Mouse (Mus musculus) right cerebral cortex, postnatal 25 days (tissue): Measurements from ENCODE around the gene Trem1.

ENCODE experiments used
- DNase-seq: peaks from one replicate; pipeline ENCODE4 v3.0.0; 2022

Gene Trem1

GRCm38 (mm10) chr17:48269833-48270232, 37.3 kb downstream of the Trem1 start:
- no peak for DNase-seq

DNA sequence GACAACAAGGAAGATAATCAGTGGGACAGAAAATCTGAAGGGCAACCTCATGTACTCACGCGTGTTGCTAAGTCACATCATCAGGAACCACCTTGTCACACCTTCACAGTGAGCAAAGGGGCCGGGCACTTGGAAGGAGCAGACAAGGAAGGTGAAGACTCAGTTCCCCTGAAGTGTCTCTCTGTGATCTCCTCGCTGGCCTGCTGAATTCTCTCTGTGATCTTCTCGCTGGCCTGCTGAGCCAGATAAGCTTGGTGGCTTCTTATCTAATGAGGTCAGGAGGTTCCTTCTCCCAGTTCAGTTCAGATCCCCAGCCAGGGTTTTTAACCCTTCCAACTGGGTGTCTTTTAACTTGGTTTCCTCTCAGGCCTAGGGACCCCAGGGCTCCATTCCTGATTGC, 39.6 kb downstream of the Trem1 start:
- DNase-seq = no peak

- no peak for DNase-seq
Observed at GRCm38 (mm10) chr17:48272598-48272997, 40.0 kb downstream of the Trem1 start.

DNA sequence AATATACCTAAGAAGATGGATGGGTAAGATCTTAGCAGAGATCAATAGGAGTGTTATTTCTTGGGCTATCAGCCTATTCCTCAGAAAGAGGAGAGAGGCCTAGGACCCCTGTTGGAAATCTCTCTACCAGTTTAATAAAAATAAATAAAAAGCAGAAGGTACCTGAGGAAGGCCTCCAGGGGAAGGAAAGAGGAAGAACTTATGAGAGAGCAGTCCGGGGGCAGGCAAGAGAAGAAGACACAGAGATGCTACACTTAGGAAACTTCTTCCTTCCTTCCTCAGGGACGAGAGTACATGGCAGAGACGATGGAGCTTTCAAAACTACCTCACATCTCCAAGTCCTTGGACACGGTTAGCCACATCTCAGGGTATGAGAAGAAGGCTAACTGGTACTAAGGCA, 41.5 kb downstream of the Trem1 start:
- no peak for DNase-seq

- peak; percentile 67 for DNase-seq
Observed at GRCm38 (mm10) chr17:48274885-48275284, 42.3 kb downstream of the Trem1 start.

DNA sequence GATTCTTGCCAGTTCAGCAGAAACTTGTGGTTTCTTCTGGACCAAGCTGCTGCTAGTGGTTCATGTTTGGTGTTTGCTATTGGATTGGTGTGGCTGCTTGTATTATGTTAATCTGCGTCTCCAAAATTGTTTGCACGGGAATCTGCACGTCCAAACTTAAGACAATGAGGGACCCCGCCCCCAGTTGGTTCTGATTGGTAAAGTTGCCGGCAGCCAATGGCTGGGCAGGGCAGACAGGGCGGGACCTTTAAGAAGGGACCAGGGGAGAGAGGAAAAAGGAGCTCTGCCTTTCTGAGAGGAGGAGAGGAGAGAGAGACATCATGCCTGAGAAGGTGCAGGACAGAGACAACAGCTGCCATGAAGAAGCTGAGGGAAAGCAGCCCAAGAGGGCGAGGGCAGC, 43.2 kb downstream of the Trem1 start:
- DNase-seq = no peak

DNA sequence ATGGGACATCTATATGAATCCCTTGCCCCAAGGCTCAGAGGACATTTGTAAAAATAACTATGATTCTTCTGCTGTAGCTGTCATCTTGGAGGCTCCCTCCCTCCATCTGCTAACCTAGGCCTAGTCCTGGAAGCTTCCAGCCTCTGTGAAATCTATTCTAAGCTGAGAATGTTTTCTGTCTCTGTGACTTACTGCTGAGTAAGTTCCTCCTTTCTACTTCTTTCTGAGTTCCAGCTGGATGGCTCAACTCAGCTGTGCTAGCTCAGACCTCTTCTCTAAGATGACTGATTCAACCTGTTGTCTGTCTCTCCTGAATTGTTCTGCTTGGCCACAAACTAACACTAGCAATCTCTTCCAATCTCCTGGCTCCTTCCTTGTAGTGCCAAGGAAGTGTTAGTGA, 45.8 kb downstream of the Trem1 start:
- no peak for DNase-seq

GRCm38 (mm10) chr17:48279002-48279401, 46.4 kb downstream of the Trem1 start:
- no peak for DNase-seq

DNA sequence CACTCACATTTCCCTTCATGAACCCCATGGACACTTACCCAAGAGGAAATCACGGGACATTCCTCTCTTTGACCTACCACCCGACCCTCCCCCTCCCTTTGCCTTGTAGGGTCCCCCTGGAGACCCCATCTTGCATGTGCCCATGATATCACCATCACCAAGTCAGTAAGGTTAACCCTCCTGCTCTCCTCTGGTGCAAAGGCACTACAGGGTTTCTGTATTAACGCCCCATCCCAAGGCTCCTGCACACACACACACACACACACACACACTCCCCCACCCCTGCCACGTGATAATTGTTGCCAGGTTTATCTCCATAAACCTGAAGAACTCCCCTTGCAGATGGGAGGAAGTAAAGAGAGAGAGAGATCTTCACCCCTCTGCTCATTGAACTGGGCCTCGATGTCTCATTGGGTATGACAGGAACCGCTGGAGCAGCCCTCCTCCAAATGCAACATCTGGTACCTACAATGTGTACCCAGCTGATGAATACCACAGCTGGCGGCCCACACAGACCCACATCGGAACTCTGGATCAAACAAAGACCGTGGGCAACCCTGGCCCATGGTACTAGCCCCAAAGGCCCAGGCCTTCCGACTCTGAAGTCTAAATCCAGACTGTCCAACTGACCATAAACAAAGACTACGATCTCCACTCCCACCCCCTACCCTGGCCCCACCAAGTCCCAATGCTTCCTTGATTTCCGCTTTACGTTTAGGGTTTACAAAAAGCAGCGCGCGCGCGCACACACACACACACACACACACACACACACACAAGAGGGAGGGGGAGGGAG, 48.6 kb downstream of the Trem1 start:
- no peak for DNase-seq

DNA sequence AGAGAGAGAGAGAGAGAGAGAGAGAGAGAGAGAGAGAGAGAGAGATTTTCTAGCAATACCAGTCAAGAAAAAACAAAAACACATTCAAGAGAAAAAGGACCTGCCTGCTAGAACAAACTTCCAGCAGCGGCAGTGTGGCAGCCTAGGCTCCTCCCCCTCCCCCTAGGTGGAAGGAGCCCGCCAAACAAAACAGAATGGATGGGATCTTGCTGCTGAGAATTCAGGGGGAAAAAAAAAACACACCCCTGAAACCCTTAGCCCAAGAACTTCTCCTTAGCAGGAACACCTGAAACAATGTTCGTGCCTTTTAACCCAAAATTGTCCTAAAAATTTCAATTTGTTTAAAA, 49.1 kb downstream of the Trem1 start:
- no peak for DNase-seq

DNA sequence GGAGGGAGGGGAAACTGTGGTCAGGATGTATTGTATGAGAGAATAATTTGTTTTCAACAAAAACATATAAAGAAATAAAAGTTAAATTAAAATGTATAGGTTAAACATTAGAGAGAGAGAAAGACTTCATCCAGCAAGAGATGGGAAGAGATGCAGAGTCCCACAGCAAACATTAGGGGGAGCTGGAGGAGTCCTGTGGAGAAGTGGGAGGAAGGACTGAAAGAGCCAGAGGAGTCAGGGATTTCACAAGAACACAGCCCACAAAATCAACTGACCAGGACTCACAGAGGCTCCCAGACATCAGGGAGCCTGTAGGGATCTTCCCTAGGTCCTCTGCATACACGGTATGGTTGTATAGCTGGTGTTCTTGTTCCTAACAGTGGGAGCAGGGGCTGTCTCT, 54.2 kb downstream of the Trem1 start:
- no peak for DNase-seq

GRCm38 (mm10) chr17:48287276-48287675, 54.7 kb downstream of the Trem1 start:
- DNase-seq = no peak

GRCm38 (mm10) chr17:48293500-48294194, 61.1 kb downstream of the Trem1 start:
- no peak for DNase-seq
